Mouse (Mus musculus) megakaryocyte, adult 5-6 weeks (primary cell): ENCODE data around the gene Lancl1. TPM values are rescaled to one million over a fixed set of nuclear protein-coding genes. Genes with fewer than 3 reads are reported as not detected.
A peak's percentile ranks its signal among the peaks of the same experiment; 100 is the strongest.

ENCODE experiments used
- ATAC-seq: 2 replicates; pipeline ENCODE4 v1.8.0; 2016; ENCODE audit warnings: mild to moderate bottlenecking, inconsistent platforms; ENCODE audit not compliant: poor library complexity, severe bottlenecking
- total RNA-seq, 2 experiments: library from RNA; stranded (forward) in 1 of 2; stranded (reverse) in 1 of 2; fragments of 153-499, 151-499 nt in 1 of 2; fragments of 221-1000, 200-1000 nt in 1 of 2; gene quantifications; 2 replicates each; pipeline versions ENCODE4 v1.2.3 to v1.2.4; 2015 to 2017

Gene Lancl1
- total RNA-seq, 2 experiments from 2014 or later, result 13.3 to 18.4 TPM

DNA sequence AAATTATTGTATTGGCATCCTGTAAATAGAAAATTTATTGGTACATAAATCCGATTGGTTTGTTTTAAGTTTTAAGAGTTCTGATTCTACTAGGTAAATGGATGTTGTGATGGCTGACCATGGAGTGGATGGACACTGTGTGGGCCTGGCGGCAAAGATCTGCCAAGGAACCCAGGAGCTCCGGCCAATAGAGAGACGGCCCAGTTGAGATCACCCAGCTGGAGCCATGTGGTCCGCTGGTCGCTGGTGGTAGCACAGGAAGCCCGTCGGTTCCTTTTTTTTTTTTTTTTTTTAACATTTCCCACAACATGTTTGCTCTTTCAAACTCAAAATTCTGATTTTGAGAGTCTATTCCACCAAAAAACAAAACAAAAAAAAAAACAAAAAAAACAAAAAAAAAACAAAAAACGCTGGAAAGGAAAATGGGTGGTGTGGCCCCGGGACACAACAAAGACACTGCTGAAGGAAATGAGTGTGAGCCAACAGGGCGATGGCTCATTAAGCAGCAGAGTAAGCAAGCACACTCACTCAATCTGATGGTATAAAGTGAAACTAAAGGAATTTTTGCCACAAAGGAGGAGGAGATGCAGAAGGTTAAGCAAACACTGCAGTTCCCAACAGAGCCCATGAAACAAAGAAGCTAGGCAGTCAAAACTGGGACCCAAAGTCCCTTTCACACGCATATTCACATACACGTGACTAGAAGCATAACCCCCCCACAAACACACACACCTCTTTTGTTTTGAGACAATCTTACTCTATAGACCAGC is 21.4 kb downstream of the Lancl1 start:
- ATAC-seq, result no peak

GRCm38 (mm10) chr1:67014205-67014604 is 24.5 kb downstream of the Lancl1 start:
- 0 out of 2 replicates have a peak, but pooled peaks have one; percentile 52 for ATAC-seq

GRCm38 (mm10) chr1:67010520-67010919 is 28.2 kb downstream of the Lancl1 start:
- ATAC-seq, result no peak

DNA sequence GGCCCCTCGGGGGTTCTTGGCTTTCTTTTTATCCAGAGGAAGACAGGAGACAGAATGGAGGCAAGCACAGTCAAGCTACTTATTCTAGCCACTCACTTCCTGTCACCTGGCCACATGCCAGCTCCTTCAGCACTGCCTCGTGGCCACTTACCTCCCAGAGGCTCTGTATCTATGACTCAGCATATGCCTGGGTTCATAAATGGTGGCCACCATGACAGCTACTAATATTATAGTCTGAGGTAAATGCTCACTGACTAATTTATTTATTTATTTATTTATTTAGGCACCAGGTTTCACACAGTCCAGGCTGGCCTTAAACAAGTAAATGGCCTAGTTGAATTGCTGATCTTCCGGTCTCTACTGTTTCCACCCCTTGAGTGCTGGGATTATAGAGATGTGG is 35.0 kb downstream of the Lancl1 start:
- ATAC-seq, result 0 out of 2 replicates have a peak, but pooled peaks have one; percentile 16

DNA sequence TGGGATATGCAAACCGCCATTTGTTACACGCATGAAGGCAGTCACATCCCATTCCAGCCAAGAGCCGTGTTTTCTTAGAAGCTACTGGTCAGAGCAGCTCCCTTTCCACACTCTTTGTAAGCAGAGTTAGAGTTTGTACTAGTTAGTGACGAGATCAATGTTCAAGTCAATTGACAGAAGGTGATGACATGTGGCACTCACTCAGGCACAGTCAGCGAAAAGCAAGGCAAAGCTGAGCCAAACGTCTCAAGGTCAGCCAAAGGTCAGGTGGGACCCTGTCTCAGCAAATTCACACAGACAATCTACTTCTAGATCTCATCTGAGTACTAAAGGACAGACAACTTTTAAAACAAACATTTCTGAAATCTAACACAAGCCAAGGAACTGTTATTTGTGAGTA is 36.4 kb downstream of the Lancl1 start:
- ATAC-seq, result no peak

- no peak for ATAC-seq
Measured at GRCm38 (mm10) chr1:67001367-67001766, 37.3 kb downstream of the Lancl1 start.

DNA sequence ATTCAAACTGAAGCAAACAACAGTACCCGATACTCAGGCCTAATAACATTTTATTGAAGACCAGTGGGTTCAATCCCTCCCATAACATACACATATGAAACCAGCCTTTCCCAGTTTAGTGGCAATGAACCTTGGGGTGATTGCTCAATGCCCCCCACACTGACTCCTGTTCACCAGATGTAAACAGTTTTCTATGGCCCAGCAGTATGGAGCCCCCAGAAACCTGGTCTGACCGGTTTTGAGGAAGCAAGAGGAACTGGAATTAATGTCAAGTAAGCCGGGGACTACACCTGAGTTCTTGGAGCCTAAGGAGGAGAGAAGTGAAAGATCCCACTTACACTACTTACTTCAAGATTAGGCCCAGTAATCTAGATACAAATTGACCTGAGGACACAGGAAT is 38.2 kb downstream of the Lancl1 start:
- ATAC-seq, result no peak

DNA sequence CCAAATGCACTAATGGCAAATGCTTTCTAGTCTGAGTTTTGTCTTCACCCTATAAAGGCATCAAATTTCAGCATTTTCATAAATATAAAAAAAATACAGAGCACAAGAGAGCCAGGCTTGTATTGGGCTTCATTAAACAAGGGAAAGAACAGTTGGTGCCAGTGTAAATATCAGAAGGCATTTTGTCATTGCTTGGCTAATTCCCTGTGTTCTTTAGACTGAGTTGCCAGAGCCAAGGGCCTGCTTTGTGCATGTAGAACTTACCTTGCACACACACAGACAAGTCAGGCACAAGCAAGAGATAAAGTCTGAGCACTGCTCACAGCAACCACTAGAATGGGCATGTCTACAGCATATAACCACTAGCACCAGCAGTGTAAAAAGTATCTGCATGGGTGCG is 40.1 kb downstream of the Lancl1 start:
- no peak for ATAC-seq

DNA sequence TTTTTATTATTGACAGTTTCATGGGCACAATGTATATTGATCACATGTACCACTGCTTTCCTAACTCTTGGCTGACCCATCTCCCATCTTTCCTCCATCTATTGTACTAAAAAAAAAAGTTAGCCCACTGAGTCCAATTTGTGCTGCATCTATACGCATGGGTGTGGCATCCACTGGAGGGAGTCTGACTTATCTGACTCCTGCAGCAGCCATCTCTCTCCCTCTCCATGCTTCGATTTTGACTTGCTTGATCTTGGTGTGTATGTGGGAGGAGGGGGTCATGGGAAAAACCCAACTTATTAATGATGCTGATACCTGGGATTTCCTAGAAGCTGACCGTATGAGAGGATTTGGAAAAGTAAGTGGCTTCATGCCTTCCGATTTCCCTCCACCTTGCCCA is 40.5 kb downstream of the Lancl1 start:
- ATAC-seq, result no peak

GRCm38 (mm10) chr1:66996819-66997218 is 41.9 kb downstream of the Lancl1 start:
- ATAC-seq, result no peak

GRCm38 (mm10) chr1:66992764-66993163 is 45.9 kb downstream of the Lancl1 start:
- ATAC-seq, result peak; percentile 69

DNA sequence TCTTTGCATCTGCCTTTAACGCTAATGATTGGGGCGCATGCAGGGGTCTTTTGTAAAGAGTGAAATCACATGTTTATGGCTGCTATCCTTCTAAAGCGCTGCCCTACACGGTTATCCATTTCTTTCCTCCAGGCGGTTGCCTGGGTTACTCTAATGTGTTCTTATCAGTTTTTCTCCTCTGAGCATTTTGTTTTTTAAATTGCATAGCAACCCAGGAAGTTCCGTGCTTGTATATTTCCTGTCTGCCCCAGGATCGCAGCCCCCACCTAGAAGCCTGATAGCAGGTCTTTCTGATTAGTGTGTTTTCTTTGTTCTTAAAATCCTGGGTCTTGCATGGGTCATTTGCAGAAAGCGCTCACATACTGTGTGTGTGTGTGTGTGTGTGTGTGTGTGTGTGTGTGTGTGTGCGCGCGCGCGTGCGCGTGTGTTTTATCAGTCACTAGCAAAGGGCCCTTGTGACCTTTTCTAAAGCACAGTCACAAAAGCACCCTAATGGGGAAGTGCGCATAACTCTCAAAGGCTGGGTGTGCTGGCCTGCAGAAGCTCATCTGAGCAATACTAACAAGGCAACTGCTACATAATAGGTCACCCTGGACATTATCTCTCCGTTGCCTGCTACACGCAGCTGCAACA is 51.0 kb downstream of the Lancl1 start:
- peak; percentile 82 for ATAC-seq

- no peak for ATAC-seq
Measured at GRCm38 (mm10) chr1:66985906-66986305, 52.8 kb downstream of the Lancl1 start.

DNA sequence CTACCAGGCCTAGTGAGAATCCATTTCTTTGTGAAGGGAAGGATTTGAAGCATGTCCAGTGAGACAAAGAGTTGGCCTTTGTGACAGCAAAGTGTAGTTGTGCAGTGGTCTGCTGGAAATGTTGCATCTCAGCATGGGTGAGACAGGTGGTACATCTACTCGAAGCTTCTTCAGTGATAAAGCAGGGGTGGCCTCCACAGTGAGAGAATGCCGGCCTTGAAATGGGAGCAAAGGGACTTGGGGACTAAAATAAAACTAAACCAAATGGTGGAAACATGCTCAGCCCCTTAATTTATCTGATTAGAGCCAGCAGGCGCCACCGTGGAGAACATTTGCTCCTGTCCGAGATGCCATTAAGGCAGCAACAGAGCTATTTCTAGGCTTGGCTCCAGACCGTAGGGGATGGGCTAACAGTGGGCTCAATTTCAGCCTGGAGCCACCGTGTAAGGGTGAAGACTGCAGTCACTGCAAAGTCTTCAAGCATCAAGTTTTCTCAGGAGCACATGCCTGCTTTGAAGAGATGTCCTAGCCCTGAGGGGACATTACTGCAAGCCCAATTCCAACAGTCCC is 53.5 kb downstream of the Lancl1 start:
- ATAC-seq, result no peak

DNA sequence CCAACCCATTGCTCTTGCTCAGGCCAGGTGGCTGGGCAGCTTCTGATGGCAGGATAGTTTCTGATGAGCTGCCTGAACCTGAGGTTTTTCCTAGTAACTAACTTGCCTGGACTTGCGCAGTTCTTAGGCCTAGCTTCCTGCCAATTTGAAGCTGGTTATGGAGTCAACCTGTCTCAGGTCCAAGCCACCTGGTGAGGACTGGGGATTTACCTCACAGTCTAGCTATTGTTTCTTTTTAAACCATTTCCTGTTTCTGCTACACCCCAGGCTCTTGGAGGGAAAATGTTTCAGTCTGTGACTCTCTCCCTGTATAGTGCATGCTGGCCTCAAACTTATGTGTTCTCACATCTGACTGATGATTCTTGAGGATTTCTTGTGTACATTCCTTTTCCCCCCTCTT is 58.5 kb downstream of the Lancl1 start:
- no peak for ATAC-seq

- ATAC-seq, result no peak
Measured at GRCm38 (mm10) chr1:66975456-66975855, 63.2 kb downstream of the Lancl1 start.

DNA sequence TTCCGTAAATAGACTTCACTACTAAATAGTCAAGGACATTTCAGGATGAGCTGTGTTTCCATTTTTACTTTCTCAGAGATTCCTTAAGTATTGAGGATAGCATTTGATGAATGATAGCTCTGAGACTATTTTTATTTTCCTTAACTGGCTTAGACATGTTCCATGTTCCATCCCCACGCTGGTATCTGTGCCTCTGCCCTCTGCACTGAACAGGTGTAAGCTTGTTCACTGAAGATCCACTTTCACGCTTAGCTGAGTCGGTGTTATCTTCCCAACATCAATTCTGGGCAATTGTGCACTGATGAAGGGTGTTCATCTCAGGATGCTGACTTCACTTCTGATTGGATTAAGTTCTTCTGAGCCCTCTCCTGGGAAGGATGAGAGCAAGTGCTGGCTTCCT is 73.8 kb downstream of the Lancl1 start:
- no peak for ATAC-seq

DNA sequence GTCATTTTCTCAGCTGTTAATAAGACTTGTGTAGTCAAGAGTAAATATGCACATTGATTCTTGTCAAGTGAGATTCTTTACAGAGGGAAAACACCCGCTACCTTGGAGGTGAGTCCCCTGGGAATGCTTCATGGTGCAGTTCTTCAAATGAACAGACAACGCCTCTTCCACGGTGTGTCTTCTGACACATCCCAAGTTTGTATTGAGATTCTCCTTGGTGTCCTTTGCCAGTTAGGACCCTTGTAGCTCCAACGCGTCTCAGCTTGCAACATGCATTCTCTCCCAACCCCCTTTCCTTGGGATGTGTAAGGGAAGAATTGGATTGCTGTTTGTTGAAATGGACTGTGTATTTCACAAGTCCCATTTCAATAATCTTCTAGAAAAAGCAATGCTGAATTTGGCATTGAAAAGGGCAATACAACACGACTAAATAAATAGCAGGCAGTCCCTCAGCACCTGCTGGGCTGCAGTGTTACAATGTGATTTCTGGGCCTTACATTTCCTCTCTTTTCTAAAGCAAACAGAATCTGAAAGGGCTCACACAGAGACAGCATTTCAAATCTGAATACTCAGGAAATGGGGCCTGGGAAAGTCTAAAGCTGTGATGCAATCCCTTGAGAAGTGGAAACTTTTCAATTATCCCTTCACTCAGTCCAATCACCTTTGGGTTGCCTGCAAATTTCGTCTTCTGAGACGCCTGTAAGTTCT is 78.0 kb downstream of the Lancl1 start:
- no peak for ATAC-seq

DNA sequence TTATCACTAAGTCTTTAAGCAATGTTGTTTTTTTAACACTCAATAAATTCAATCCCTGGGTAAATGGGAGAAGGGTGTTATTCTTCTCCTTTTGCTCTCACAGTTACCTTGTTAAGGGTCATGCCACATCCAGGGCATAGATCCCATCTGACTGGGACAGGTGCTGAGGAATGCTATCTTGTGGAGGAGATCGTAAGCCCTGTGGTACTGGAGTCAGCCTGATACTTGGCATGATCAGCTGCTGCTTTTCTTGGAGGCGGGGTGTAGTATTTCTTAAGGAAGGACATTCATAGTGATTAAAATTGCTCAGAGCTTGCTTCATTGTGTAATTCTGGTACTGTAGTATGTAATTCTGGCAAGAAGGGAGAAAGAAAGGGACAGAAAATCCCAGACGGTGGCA is 81.3 kb downstream of the Lancl1 start:
- no peak for ATAC-seq

- ATAC-seq, result no peak
Measured at GRCm38 (mm10) chr1:66951086-66951485, 87.6 kb downstream of the Lancl1 start.
